Mouse (Mus musculus) heart, postnatal 0 days (tissue): ENCODE measurements at regions not wholly inside any gene's neighbourhood (a gene's known extent, or its start where the extent isn't known, plus 50 kb on each side); places are given as distances from the start of the nearest gene placed in this dataset.

Source experiments
- ATAC-seq: fragments of 200-750 bp; cut with Nextera tagmentation; 2 replicates; pipeline ENCODE4 v1.8.0; 2017; ENCODE audit warnings: low read depth, moderate number of reproducible peaks, moderate library complexity; ENCODE audit not compliant: insufficient read depth
- DNase-seq: peaks from one replicate; pipeline ENCODE4 v3.0.0-alpha.2; 2016; ENCODE audit warnings: low spot score
- H3K27ac ChIP-seq: fragments of 300-500 bp; sonication (generic); 2 replicates; pipeline ENCODE4 v1.5.1; 2014; ENCODE audit warnings: low read depth, mild to moderate bottlenecking
- H3K27me3 ChIP-seq: fragments of 300-500 bp; sonication (generic); 2 replicates; pipeline ENCODE4 v1.6.1; 2014; ENCODE audit warnings: low read length, mixed read lengths; ENCODE audit not compliant: control insufficient read depth, insufficient read depth
- H3K36me3 ChIP-seq: fragments of 300-500 bp; sonication (generic); replicated peaks from 2 replicates; pipeline ENCODE4 v1.6.1; 2014; ENCODE audit warnings: low read length, mixed read lengths; ENCODE audit not compliant: control insufficient read depth, insufficient read depth
- H3K4me1 ChIP-seq: fragments of 300-500 bp; sonication (generic); 2 replicates; pipeline ENCODE4 v1.6.1; 2014; ENCODE audit warnings: antibody characterized with exemption; ENCODE audit not compliant: control insufficient read depth, insufficient read depth
- H3K4me2 ChIP-seq: fragments of 300-500 bp; sonication (generic); 2 replicates; pipeline ENCODE4 v1.6.1; 2014; ENCODE audit warnings: low read depth, mild to moderate bottlenecking, low read length, moderate library complexity
- H3K4me3 ChIP-seq: fragments of 300-500 bp; sonication (generic); 2 replicates; pipeline ENCODE4 v1.5.1; 2014; ENCODE audit warnings: low read depth, low read length
- H3K9ac ChIP-seq: fragments of 300-500 bp; sonication (generic); replicated peaks from 2 replicates; pipeline ENCODE4 v1.6.1; 2014; ENCODE audit warnings: low read depth, low read length, mixed read lengths
- H3K9me3 ChIP-seq: fragments of 300-500 bp; sonication (generic); replicated peaks from 2 replicates; pipeline ENCODE4 v1.6.1; 2016; ENCODE audit warnings: low read length; ENCODE audit not compliant: control insufficient read depth
- CTCF ChIP-seq: IDR thresholded peaks from 2 replicates; pipeline ENCODE4 v1.5.1; 2016; ENCODE audit warnings: antibody characterized with exemption, control low read depth, low read depth
- EP300 ChIP-seq: IDR thresholded peaks from 2 replicates; pipeline ENCODE4 v1.6.1; 2016; ENCODE audit warnings: antibody characterized with exemption, low read depth
- WGBS: fragments of 180-500 bp; shearing (Covaris S2); extraction: QIAGEN DNeasy Blood & Tissue Kit; methylation state at CpG from one replicate; pipeline ENCODE4 v1.1.7; 2014; 5-methylcytosine and 5-hydroxymethylcytosine counted together

- Histone ChIP-seq H3K4me3 (no peak overlapping the region), H3K36me3 (no peaks in the 10 kb centered on the region), H3K9ac (no peak overlapping the region), H3K27me3 (no peaks in the 10 kb centered on the region), H3K4me2 (no peak overlapping the region), H3K4me1 (no peaks in the 10 kb centered on the region), H3K27ac (no peak overlapping the region), H3K9me3 (no peaks in the 10 kb centered on the region)
- TF ChIP-seq EP300 = no peak
- TF ChIP-seq CTCF = no peak
- WGBS = 56% methylated on average over 3 of the region's 3 CpGs
- DNase-seq (no peak), ATAC-seq (no peak)
These were observed 102.3 kb upstream of the Tmeff2 start for GRCm38 (mm10) chr1:50798166-50798565.

GRCm38 (mm10) chr1:50806321-50806720 lies 94.1 kb upstream of the Tmeff2 start:
- no peak for TF ChIP-seq CTCF
- TF ChIP-seq EP300 = no peak
- Histone ChIP-seq H3K27ac (no peak overlapping the region), H3K4me2 (no peak overlapping the region), H3K9me3 (no peaks in the 10 kb centered on the region), H3K4me3 (no peak overlapping the region), H3K27me3 (no peaks in the 10 kb centered on the region), H3K36me3 (no peaks in the 10 kb centered on the region), H3K4me1 (no peaks in the 10 kb centered on the region), H3K9ac (no peak overlapping the region)
- ATAC-seq = no peak
- DNase-seq = no peak
- 64% methylated on average over 1 of the region's 1 CpGs for WGBS

- H3K4me2 ChIP-seq = no peak overlapping the region
- no peaks in the 10 kb centered on the region for H3K36me3 ChIP-seq
- H3K9ac ChIP-seq = no peak overlapping the region
- no peaks in the 10 kb centered on the region for H3K27me3 ChIP-seq
- WGBS = 66% methylated on average over 1 of the region's 1 CpGs
- TF ChIP-seq EP300 (no peak), CTCF (no peak)
- no peaks in the 10 kb centered on the region for H3K4me1 ChIP-seq
- H3K27ac ChIP-seq = no peak overlapping the region
- no peak for ATAC-seq
- DNase-seq = no peak
- H3K4me3 ChIP-seq = no peak overlapping the region
- no peaks in the 10 kb centered on the region; the same call in 1 of the 2 replicates for H3K9me3 ChIP-seq
These were observed 93.6 kb upstream of the Tmeff2 start for GRCm38 (mm10) chr1:50806821-50807220.

- Histone ChIP-seq H3K27me3 (no peaks in the 10 kb centered on the region), H3K36me3 (no peaks in the 10 kb centered on the region), H3K4me1 (no peaks in the 10 kb centered on the region), H3K4me2 (no peak overlapping the region), H3K4me3 (no peak overlapping the region), H3K27ac (no peak overlapping the region), H3K9me3 (no peaks in the 10 kb centered on the region), H3K9ac (no peak overlapping the region)
- ATAC-seq (no peak), DNase-seq (no peak)
- TF ChIP-seq EP300 (no peak), CTCF (peak; percentile 48)
- 29% methylated on average over 1 of the region's 1 CpGs for WGBS
These were observed 68.8 kb upstream of the Tmeff2 start for GRCm38 (mm10) chr1:50831663-50832062.

GRCm38 (mm10) chr1:50836123-50836522 lies 64.3 kb upstream of the Tmeff2 start:
- no peak for TF ChIP-seq CTCF
- TF ChIP-seq EP300 = no peak
- 48% methylated on average over 6 of the region's 6 CpGs for WGBS
- Histone ChIP-seq H3K9me3 (no peaks in the 10 kb centered on the region), H3K4me2 (no peak overlapping the region), H3K9ac (no peak overlapping the region), H3K4me3 (no peak overlapping the region), H3K27me3 (no peaks in the 10 kb centered on the region), H3K27ac (no peak overlapping the region), H3K36me3 (no peaks in the 10 kb centered on the region), H3K4me1 (no peaks in the 10 kb centered on the region)
- DNase-seq = no peak
- no peak for ATAC-seq

- H3K36me3 ChIP-seq = no peaks in the 10 kb centered on the region
- ATAC-seq = no peak
- H3K4me3 ChIP-seq = no peak overlapping the region
- H3K9ac ChIP-seq = no peak overlapping the region
- H3K27me3 ChIP-seq = no peaks in the 10 kb centered on the region
- no peak overlapping the region for H3K4me2 ChIP-seq
- no peaks in the 10 kb centered on the region for H3K9me3 ChIP-seq
- 49% methylated on average over 1 of the region's 1 CpGs for WGBS
- no peak overlapping the region for H3K27ac ChIP-seq
- DNase-seq = no peak
- no peaks in the 10 kb centered on the region for H3K4me1 ChIP-seq
- TF ChIP-seq CTCF (no peak), EP300 (no peak)
These were observed 53.3 kb upstream of the Tmeff2 start for GRCm38 (mm10) chr1:50847156-50847555.
